Mouse (Mus musculus) myocyte (in vitro differentiated cells): ENCODE measurements around the gene Hsd3b7. TPM values are rescaled to one million over a fixed set of nuclear protein-coding genes. Genes with fewer than 3 reads are reported as not detected.

Source experiments
- H3K27me3 ChIP-seq: one replicate; pipeline ENCODE4 v1.6.1; 2011; ENCODE audit not compliant: control insufficient read depth, insufficient read depth, insufficient read length
- H3K36me3 ChIP-seq: one replicate; pipeline ENCODE4 v1.6.1; 2011; ENCODE audit not compliant: control insufficient read depth, insufficient read depth
- H3K4me2 ChIP-seq: one replicate; pipeline ENCODE4 v1.6.1; 2011; ENCODE audit warnings: low read depth, control low read depth
- H3K4me3 ChIP-seq: one replicate; pipeline ENCODE4 v1.5.1; 2011; ENCODE audit warnings: mild to moderate bottlenecking, control low read depth, moderate library complexity
- H3K79me2 ChIP-seq: one replicate; pipeline ENCODE4 v1.6.1; 2011; ENCODE audit not compliant: control insufficient read depth, insufficient read depth
- H3ac ChIP-seq: one replicate; pipeline ENCODE4 v1.6.1; 2011; ENCODE audit not compliant: control insufficient read depth, insufficient read length
- CEBPB ChIP-seq: IDR thresholded peaks from 2 replicates; pipeline ENCODE4 v1.6.1; 2011; ENCODE audit warnings: mild to moderate bottlenecking, moderate library complexity; ENCODE audit not compliant: poor library complexity, insufficient read depth, severe bottlenecking
- E2F4 ChIP-seq: IDR thresholded peaks from one replicate; pipeline ENCODE4 v1.6.1; 2011; ENCODE audit warnings: mild to moderate bottlenecking, control low read depth, moderate library complexity; ENCODE audit not compliant: insufficient read depth
- MAX ChIP-seq: IDR thresholded peaks from one replicate; pipeline ENCODE4 v1.6.1; 2011; ENCODE audit warnings: low read depth, mild to moderate bottlenecking, control low read depth
- MYOD1 ChIP-seq, 3 experiments: IDR thresholded peaks; one replicate each; pipeline ENCODE4 v1.6.1; 2011; ENCODE audit warnings: control low read depth in 2 of 3, low read depth in 2 of 3, mild to moderate bottlenecking in 2 of 3, moderate library complexity in 1 of 3; ENCODE audit not compliant: insufficient read length in 2 of 3, control insufficient read depth in 1 of 3
- MYOG ChIP-seq, 3 experiments: IDR thresholded peaks; one replicate each; pipeline ENCODE4 v1.6.1; 2011; ENCODE audit warnings: control low read depth in 2 of 3, low read depth in 2 of 3, mild to moderate bottlenecking in 2 of 3; ENCODE audit not compliant: insufficient read length in 2 of 3, control insufficient read depth in 1 of 3, insufficient read depth in 1 of 3
- POLR2A ChIP-seq: IDR thresholded peaks from one replicate; pipeline ENCODE4 v1.6.1; 2011; ENCODE audit warnings: low read depth, mild to moderate bottlenecking, control low read depth, moderate library complexity; ENCODE audit not compliant: insufficient read length
- POLR2AphosphoS2 ChIP-seq: IDR thresholded peaks from one replicate; pipeline ENCODE4 v1.6.1; 2011; ENCODE audit warnings: low read depth, control low read depth; ENCODE audit not compliant: insufficient read length
- REST ChIP-seq: IDR thresholded peaks from one replicate; pipeline ENCODE4 v1.6.1; 2011; ENCODE audit warnings: mild to moderate bottlenecking, control low read depth, moderate library complexity; ENCODE audit not compliant: insufficient read depth, insufficient read length
- SRF ChIP-seq: IDR thresholded peaks from one replicate; pipeline ENCODE4 v1.6.1; 2011; ENCODE audit warnings: low read depth; ENCODE audit not compliant: control insufficient read depth, insufficient read length
- TCF12 ChIP-seq: IDR thresholded peaks from one replicate; pipeline ENCODE4 v1.6.1; 2011; ENCODE audit warnings: mild to moderate bottlenecking, control low read depth; ENCODE audit not compliant: poor library complexity, insufficient read depth, severe bottlenecking
- TCF3 ChIP-seq: IDR thresholded peaks from one replicate; pipeline ENCODE4 v1.6.1; 2011; ENCODE audit warnings: low read depth, control low read depth; ENCODE audit not compliant: insufficient read length
- USF1 ChIP-seq: IDR thresholded peaks from one replicate; pipeline ENCODE4 v1.6.1; 2011; ENCODE audit warnings: low read depth, mild to moderate bottlenecking, control low read depth, moderate library complexity
- polyA plus RNA-seq: library from polyadenylated mRNA; unstranded; fragments of >200 nt; fragmentation: generic; extraction: Trizol; gene quantifications from one replicate; pipeline ENCODE4 v1.2.1, GENCODE M21; 2012; ENCODE audit warnings: missing spikeins

Gene Hsd3b7
- polyA plus RNA-seq, 1 experiment, result 15.0 TPM

- Histone ChIP-seq H3ac (peak overlapping the region; percentile 28), H3K4me3 (peak overlapping the region; percentile 94), H3K36me3 (peaks cover 16% of the 10 kb centered on the region), H3K27me3 (no peaks in the 10 kb centered on the region), H3K4me2 (peak overlapping the region; percentile 88), H3K79me2 (peaks cover 8% of the 10 kb centered on the region)
- peak in 1 of 3 experiments; percentile 30 for TF ChIP-seq MYOG (IDR thresholded peaks at IDR 0.05; ENCODE audit: control insufficient read depth in 1 of 3, insufficient read depth in 1 of 3, insufficient read length in 2 of 3, low read depth in 2 of 3)
- no peak for TF ChIP-seq USF1
- no peak for TF ChIP-seq TCF3
- TF ChIP-seq MYOD1 (IDR thresholded peaks at IDR 0.05; ENCODE audit: control insufficient read depth in 1 of 3, insufficient read length in 2 of 3, low read depth in 2 of 3), result peak in 2 of 3 experiments; percentile 11 to 60
These were observed 40.5 kb downstream of the Hsd3b7 start for GRCm38 (mm10) chr7:127840886-127841285.

GRCm38 (mm10) chr7:127841340-127842000, 41.1 kb downstream of the Hsd3b7 start:
- H3K36me3 ChIP-seq, result peaks cover 21% of the 10 kb centered on the region
- peak overlapping the region; percentile 89 for H3K4me2 ChIP-seq
- H3K79me2 ChIP-seq, result peaks cover 8% of the 10 kb centered on the region
- no peaks in the 10 kb centered on the region for H3K27me3 ChIP-seq
- peak overlapping the region; percentile 28 for H3ac ChIP-seq
- peak overlapping the region; percentile 94 for H3K4me3 ChIP-seq
- TF ChIP-seq E2F4 (peak; percentile 62), MYOD1 (IDR thresholded peaks at IDR 0.05; ENCODE audit: control insufficient read depth in 1 of 3, insufficient read length in 2 of 3, low read depth in 2 of 3) (peak in 2 of 3 experiments; percentile 58 to 65), CEBPB (no peak), REST (no peak), SRF (no peak), MYOG (IDR thresholded peaks at IDR 0.05; ENCODE audit: control insufficient read depth in 1 of 3, insufficient read depth in 1 of 3, insufficient read length in 2 of 3, low read depth in 2 of 3) (peak in 2 of 3 experiments; percentile 37 to 58), POLR2AphosphoS2 (peak; percentile 81), TCF3 (no peak), USF1 (peak; percentile 89), TCF12 (no peak), POLR2A (peak; percentile 75), MAX (peak; percentile 92)

GRCm38 (mm10) chr7:127842001-127842718, 41.8 kb downstream of the Hsd3b7 start:
- Histone ChIP-seq H3K27me3 (no peaks in the 10 kb centered on the region), H3ac (peak overlapping the region; percentile 28), H3K4me2 (peak overlapping the region; percentile 89), H3K4me3 (peak overlapping the region; percentile 94), H3K79me2 (peaks cover 8% of the 10 kb centered on the region), H3K36me3 (peaks cover 24% of the 10 kb centered on the region)
- peak; percentile 63 for TF ChIP-seq POLR2A
- TF ChIP-seq SRF, result no peak
- TF ChIP-seq POLR2AphosphoS2, result peak; percentile 86

GRCm38 (mm10) chr7:127849973-127850875, 49.8 kb downstream of the Hsd3b7 start:
- Histone ChIP-seq H3K27me3 (no peaks in the 10 kb centered on the region), H3K4me2 (peak overlapping the region; percentile 85), H3K36me3 (peaks cover 13% of the 10 kb centered on the region), H3K79me2 (no peaks in the 10 kb centered on the region), H3K4me3 (peak overlapping the region; percentile 0), H3ac (no peak overlapping the region)
- TF ChIP-seq MYOD1 (IDR thresholded peaks at IDR 0.05; ENCODE audit: control insufficient read depth in 1 of 3, insufficient read length in 2 of 3, low read depth in 2 of 3) (peak in 1 of 3 experiments; percentile 42), MYOG (IDR thresholded peaks at IDR 0.05; ENCODE audit: control insufficient read depth in 1 of 3, insufficient read depth in 1 of 3, insufficient read length in 2 of 3, low read depth in 2 of 3) (peak in 2 of 3 experiments; percentile 35 to 37), POLR2A (peak; percentile 52), CEBPB (no peak), REST (no peak), USF1 (peak; percentile 27), POLR2AphosphoS2 (peak; percentile 72)
